Mouse (Mus musculus): Measurements from ENCODE around the gene Npb. TPM values are rescaled to one million over a fixed set of nuclear protein-coding genes. Genes with fewer than 3 reads are reported as not detected.

Npb gene
- polyA plus RNA-seq, 1 experiment, result 0.29 TPM

DNA sequence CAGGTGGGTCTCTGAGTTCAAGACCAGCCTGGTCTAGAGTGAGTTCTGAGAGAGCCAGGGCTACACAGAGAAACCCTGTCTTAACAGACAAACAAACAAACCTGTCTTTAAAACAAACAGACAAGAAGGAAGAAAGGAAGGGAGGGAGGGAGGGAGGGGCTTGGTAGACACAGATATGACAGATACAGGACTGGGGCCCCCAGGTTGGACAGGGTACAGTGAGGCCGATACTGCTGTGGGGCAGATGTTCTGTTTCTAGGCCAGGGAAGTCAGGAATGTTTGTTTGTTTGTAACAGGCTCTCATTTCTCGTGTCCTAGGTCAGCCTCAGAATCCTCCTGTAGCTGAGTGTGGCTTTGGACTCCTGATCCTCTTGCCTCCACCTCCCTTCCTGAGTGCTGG, 4.7 kb upstream of the Npb start:
- DNase-seq (ENCODE audit: low read depth), result no peak
- no peak for TF ChIP-seq POLR2A (IDR thresholded peaks at IDR 0.05; ENCODE audit: borderline replicate concordance, extremely low read depth, insufficient read depth, insufficient read length, poor library complexity, severe bottlenecking)
- no peak for TF ChIP-seq CTCF (IDR thresholded peaks at IDR 0.05; ENCODE audit: borderline replicate concordance, extremely low read depth, insufficient read depth, insufficient read length)

DNA sequence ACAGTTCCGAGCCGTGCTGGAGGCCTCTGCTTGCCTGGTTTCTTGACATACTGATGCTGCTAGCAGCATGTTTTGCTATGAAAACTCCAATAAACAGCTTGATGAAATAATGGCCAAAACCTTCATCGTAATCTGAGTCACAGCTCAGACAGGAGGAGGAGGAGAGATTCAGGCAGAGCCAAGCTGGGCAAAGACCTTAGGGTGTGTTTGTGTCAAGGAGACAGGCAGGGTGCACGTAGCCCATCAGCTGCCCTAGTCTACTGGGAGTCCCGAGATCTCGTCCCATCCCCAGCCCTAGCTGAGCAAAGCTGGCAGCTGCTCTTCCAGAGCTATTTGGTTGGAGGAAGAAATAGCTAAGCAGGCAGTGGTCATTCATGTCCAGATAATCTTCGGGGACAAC, 2.6 kb upstream of the Npb start:
- no peak for TF ChIP-seq POLR2A (IDR thresholded peaks at IDR 0.05; ENCODE audit: borderline replicate concordance, extremely low read depth, insufficient read depth, insufficient read length, poor library complexity, severe bottlenecking)
- TF ChIP-seq CTCF (IDR thresholded peaks at IDR 0.05; ENCODE audit: borderline replicate concordance, extremely low read depth, insufficient read depth, insufficient read length), result no peak
- DNase-seq (ENCODE audit: low read depth), result no peak

DNA sequence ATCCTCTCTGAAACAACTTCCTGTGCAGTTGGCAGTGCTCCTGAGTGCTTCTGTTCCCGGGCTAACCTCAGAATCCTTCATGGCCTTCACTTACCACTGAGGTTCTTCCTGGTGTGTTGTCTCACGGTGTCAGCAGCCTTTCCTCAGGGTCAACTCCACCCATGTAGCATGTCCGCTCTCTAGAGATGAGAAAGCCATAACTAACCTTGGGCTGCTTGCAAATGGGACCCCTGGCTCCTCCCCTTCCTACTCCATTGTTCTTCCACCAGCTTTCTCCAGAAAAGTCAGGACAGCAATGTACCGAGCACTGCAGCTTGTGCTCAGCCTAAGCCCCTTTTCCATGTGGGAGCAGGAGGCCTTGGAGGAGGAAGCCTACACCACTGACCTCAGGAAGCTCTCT, 1.5 kb upstream of the Npb start:
- no peak for DNase-seq (ENCODE audit: low read depth)
- TF ChIP-seq POLR2A (IDR thresholded peaks at IDR 0.05; ENCODE audit: borderline replicate concordance, extremely low read depth, insufficient read depth, insufficient read length, poor library complexity, severe bottlenecking) (no peak), CTCF (IDR thresholded peaks at IDR 0.05; ENCODE audit: borderline replicate concordance, extremely low read depth, insufficient read depth, insufficient read length) (no peak)

DNA sequence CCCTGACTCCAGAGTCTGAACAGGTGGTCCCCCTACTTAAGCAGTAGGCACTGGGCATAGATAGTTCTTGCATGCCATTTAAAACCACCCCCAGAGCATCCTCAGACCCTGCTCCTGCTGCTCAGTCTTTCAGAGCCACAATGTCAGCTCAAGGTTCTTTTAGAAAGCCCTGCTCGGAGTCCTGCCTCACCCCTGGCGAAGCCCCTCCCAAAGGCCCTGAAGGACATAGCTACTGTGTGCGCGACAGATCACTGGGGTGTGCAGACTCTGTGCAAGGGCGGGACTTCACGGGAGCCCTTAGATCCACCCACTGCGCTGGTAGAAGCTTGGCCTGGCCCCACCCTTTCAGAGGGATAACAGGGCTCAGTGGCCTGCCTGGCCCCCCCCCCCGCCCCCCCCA, 973 bp downstream of the Npb start:
- no peak for DNase-seq (ENCODE audit: low read depth)
- TF ChIP-seq CTCF (IDR thresholded peaks at IDR 0.05; ENCODE audit: borderline replicate concordance, extremely low read depth, insufficient read depth, insufficient read length) (no peak), POLR2A (IDR thresholded peaks at IDR 0.05; ENCODE audit: borderline replicate concordance, extremely low read depth, insufficient read depth, insufficient read length, poor library complexity, severe bottlenecking) (no peak)

DNA sequence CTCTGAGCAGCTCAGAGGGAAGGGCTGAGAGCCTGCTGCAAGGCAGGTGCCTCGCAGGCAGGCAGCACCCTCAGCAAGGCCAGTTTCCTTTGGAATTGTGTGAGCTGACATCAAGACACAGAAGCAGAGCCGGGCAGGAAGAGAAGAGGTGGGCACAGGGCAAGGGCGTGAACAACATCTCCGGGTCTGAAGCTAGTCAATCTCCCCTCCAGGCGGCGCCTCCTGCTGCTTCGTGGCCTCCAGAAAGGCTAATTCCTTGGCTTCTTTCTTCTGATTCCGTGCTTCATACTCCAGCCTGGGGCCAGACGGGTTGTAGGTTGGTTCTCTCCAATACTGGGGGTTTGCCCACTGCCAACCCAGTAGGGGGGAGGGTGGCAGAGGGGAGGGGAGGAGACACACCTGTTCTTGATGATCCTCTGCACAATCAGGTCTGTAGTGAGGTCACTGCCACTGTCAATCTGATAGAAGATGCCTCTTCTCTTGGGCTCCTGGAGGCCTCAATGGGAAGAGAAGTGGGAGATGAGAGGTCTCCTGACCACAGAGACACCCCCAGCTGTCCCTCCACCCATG, 2.3 kb downstream of the Npb start:
- no peak for TF ChIP-seq CTCF (IDR thresholded peaks at IDR 0.05; ENCODE audit: borderline replicate concordance, extremely low read depth, insufficient read depth, insufficient read length)
- TF ChIP-seq POLR2A (IDR thresholded peaks at IDR 0.05; ENCODE audit: borderline replicate concordance, extremely low read depth, insufficient read depth, insufficient read length, poor library complexity, severe bottlenecking), result no peak

DNA sequence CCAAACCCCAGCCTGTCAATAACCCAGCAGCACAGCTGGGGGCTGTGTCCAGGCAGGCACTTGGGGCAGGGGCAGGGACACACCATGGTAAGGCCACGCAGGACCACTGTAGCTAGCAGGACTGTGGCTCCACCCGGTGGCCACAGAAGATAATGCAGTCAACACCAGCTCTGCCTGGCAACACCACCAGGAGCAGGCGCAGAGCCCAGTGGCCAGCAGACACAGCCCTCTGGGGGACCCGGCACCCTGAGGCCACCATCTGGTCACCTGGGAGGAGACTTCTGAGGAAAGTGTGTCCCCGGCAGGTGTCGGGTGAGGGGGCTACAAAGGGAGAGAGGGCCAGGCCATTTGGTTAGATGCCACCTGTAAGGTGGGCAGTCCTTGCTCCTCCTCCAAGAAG, 4.5 kb downstream of the Npb start:
- TF ChIP-seq CTCF (IDR thresholded peaks at IDR 0.05; ENCODE audit: borderline replicate concordance, extremely low read depth, insufficient read depth, insufficient read length) (peak; percentile 76), POLR2A (IDR thresholded peaks at IDR 0.05; ENCODE audit: borderline replicate concordance, extremely low read depth, insufficient read depth, insufficient read length, poor library complexity, severe bottlenecking) (no peak)
- peak; percentile 55 for DNase-seq (ENCODE audit: low read depth)

More for the DNA sequence above, 2.3 kb downstream of the Npb start:
- no peak for DNase-seq (ENCODE audit: low read depth)

DNA sequence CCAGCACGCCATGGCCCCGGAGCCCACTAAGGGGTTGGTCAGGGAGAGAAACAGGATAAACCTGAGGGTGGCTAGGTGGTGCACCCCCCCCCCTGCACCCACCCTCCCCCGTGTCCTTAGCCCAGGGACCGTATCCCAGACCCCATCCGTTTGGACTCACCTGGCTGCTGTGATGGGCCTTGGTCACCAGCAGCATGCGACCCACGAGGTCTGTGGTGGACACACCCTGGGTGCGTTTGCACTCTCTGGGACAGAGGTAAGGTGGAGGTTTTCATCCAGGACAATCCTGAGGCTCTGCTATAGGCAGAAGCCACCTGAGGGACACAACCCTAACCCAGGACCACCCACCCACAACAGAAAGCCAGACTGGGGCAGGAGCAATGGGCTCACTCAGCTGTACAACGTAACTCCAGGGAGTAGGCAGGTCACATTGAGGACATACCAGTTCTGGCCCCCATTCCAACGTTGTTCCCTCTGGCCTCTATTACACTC, 5.2 kb downstream of the Npb start:
- TF ChIP-seq CTCF (IDR thresholded peaks at IDR 0.05; ENCODE audit: borderline replicate concordance, extremely low read depth, insufficient read depth, insufficient read length) (no peak), POLR2A (IDR thresholded peaks at IDR 0.05; ENCODE audit: borderline replicate concordance, extremely low read depth, insufficient read depth, insufficient read length, poor library complexity, severe bottlenecking) (no peak)
- no peak for DNase-seq (ENCODE audit: low read depth)

DNA sequence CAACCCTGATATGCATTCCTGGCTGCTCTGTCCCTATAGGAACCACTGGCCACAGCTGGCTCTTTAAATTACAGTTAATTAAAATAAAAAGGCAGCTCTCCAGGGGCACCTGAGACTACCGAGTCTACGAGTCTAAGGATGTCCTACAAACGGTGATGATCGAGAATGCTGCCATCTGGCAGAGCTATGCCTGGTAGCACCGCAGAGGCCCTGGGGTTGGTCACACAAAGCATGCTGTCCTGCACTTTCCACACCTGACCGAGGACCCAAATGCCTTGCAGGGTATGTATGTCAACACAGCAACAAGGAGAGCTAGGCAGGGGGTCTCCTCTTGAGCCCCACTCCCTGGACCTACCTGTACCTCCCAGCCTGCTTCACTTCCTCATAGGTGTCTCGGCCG, 5.7 kb downstream of the Npb start:
- no peak for DNase-seq (ENCODE audit: low read depth)
- TF ChIP-seq CTCF (IDR thresholded peaks at IDR 0.05; ENCODE audit: borderline replicate concordance, extremely low read depth, insufficient read depth, insufficient read length) (no peak), POLR2A (IDR thresholded peaks at IDR 0.05; ENCODE audit: borderline replicate concordance, extremely low read depth, insufficient read depth, insufficient read length, poor library complexity, severe bottlenecking) (no peak)

DNA sequence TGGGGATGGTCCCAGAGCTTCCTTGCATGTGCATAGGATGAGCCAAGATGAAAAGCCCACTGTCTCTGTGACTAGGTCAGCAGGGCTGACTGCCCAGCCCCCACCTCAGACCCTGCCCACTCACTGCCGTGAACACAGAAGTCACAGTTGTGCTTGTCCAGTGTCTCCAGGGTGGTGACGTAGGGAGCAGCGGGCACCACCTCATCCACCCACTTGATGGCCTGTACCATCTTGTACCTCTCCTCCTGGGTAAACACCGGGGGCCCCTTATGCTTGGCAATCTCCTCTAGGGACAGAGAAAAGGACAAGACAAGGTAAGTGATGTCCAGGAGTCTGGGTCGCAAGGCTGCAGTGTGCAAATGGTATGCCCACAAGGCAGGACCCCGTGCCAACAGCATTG, 6.9 kb downstream of the Npb start:
- TF ChIP-seq CTCF (IDR thresholded peaks at IDR 0.05; ENCODE audit: borderline replicate concordance, extremely low read depth, insufficient read depth, insufficient read length), result no peak
- no peak for DNase-seq (ENCODE audit: low read depth)

DNA sequence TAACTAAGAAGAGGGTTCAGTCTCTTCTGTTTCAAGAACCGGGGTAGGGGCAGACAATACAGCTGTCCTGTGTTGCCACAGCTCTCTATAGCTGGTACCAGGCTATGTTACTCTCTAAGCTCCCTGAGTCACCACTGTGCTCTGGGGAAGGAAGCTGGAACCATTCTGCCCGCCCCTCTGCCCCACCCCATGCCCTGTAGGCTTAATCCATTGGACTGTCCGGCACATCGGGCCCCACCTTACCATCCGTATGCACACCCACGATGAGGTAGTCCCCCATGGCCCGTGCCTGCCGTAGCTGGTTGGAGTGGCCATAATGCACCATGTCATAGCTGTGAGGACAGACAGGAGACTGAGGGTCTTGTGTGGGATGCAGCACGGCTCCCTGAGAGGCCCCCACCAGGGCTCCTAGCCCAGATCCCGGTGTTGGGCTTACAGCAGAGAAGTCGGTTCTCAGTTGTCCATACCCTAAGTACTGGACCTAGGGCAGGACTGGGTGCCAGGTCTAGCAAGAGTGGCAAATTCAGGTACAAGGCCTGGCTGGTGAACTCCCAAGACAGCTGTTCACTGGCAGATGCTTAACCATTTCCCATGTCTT, 7.4 kb downstream of the Npb start:
- DNase-seq (ENCODE audit: low read depth), result no peak
- TF ChIP-seq CTCF (IDR thresholded peaks at IDR 0.05; ENCODE audit: borderline replicate concordance, extremely low read depth, insufficient read depth, insufficient read length) (no peak), POLR2A (IDR thresholded peaks at IDR 0.05; ENCODE audit: borderline replicate concordance, extremely low read depth, insufficient read depth, insufficient read length, poor library complexity, severe bottlenecking) (no peak)

DNA sequence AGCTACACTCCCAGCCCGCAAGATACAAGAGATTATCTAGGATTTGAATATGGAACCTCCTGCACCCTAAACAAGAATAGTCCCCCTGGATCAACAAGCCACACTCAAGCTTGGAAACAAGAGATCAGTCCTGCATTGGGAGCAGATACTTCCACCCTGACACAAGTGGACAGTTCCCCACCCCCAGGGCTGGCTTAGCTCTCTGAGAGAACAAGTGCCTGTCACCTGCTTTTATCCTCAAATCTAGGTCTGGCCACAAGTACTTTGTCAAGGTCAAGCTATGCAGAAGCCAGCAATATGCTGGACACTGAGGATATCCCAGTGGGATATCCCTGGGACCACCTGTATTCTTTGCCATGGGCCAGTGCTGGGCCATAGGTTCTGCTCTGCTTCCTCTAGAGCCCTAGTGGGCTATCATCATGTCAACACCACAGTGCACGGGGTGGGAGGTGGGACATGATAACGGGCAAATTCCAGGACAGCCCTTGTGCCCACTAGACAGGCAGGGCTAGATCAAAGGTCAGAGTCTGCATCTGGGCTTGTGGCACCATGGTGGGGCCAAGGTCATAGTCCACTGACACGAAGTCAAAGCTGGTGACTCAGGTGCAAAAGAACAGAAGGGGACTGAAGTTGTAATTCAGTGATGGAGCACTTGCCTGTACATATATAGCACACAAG, 8.5 kb downstream of the Npb start:
- no peak for DNase-seq (ENCODE audit: low read depth)
- no peak for TF ChIP-seq CTCF (IDR thresholded peaks at IDR 0.05; ENCODE audit: borderline replicate concordance, extremely low read depth, insufficient read depth, insufficient read length)
- TF ChIP-seq POLR2A (IDR thresholded peaks at IDR 0.05; ENCODE audit: borderline replicate concordance, extremely low read depth, insufficient read depth, insufficient read length, poor library complexity, severe bottlenecking), result no peak

All from brain, embryonic 14.5 days (tissue).